Mouse (Mus musculus): ENCODE measurements around the gene Loxl3.

The Loxl3 gene

DNA sequence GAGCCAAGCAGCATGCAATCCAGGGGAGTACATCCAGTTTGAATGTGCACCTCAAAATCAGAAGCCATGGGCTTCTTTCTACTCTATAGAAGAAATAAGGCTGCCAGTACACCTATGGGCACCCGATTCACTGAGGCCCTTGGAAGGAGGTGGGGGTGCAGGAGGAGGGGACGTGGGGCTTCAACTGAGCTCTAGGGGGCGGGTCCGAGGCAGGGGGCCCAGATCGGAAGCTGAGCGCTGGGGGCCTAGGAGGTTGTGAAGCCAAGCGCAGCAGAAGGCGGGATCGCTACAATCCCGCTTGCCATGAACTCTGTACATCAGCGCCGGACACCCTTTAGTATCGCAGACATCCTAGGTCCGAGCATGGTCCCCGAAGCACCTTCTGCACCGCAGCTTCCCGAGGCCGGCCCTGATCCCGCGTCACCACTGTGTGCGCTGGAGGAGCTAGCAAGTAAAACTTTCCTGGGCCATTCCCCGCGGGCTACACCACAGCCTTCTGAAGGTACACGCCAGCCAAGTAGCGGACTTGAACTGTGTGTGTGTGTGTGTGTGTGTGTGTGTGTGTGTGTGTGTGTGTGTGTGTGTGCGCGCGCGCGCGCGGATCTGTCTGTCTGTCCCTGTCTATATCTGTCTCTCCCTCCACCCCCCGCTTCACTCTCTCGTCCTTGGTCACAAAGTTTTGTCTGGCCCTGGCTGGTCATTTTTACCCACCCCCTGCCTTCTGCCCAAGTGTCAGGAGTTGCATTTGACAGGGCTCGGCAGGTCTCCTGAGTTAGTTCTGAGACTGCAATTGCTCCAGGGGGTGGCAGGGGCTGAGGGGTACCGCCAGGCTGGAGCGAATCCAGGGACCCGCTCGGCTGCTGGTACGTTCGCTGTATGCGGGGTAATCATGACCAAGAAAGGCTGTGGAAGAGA lies 52.4 kb downstream of the Loxl3 start, which contains the start of gene Lbx2:
Lbx2 (plus strand) TSS at position 247 of the 915 bp plus-strand sequence.
- DNase-seq (ENCODE audit: low spot score), result no peak

GRCm38 (mm10) chr6:83087205-83087925 lies 53.4 kb downstream of the Loxl3 start:
- DNase-seq (ENCODE audit: low spot score), result no peak

- DNase-seq (ENCODE audit: low spot score), result no peak
Measured at GRCm38 (mm10) chr6:83087926-83088260, 53.9 kb downstream of the Loxl3 start.

DNA sequence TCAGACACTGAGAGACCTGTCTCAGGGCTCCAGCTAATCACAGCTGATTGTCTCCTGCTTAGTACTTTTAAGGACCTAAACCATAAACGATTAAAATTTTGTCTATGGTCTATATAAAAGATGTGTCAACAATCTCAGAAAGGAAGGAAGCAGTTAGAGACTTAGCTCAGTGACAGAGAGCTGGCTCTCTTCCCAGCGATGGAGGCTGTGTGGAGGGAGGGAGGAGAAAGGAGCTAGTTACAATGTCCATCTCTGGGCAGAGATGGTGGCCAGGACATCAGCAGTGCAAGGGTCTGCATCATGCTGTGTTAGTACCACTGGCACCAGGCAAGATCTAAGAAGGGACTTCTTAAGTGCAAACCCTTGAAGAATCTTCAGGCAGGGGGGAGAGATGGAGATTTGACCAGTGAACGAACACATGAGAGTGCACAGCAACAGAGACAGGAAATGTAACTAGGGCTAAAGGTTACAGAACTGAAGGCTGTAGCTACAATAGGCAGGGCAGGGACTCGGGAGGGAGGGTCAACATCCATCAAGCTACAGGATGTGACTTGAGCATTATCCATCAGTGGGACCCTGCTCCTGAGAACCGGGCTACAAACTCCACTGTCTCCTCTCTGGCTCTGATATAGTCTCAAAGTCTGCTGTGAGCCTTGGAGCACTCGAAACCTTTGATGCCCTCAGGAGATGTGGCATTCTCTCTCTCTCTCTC lies 58.6 kb downstream of the Loxl3 start:
- DNase-seq (ENCODE audit: low spot score), result no peak

GRCm38 (mm10) chr6:83095968-83096367 lies 62.0 kb downstream of the Loxl3 start:
- DNase-seq (ENCODE audit: low spot score), result no peak

- DNase-seq (ENCODE audit: low spot score), result no peak
Measured at GRCm38 (mm10) chr6:83098411-83098810, 64.4 kb downstream of the Loxl3 start.

GRCm38 (mm10) chr6:83101316-83101687 lies 67.3 kb downstream of the Loxl3 start, which contains the start of the genes Ccdc142 and Gm42688:
Gene Ccdc142 (plus strand): TSS chr6:83101601.
Gene Gm42688 (plus strand): TSS chr6:83101617.
- DNase-seq (ENCODE audit: low spot score), result peak; percentile 89

- DNase-seq (ENCODE audit: low spot score), result no peak
Measured at GRCm38 (mm10) chr6:83101688-83102556, 67.9 kb downstream of the Loxl3 start.
